Mouse (Mus musculus) ES-Bruce4 (cell line): ENCODE measurements around the gene Map3k4.

Experiments
- CTCF ChIP-seq: IDR thresholded peaks from one replicate; pipeline ENCODE4 v1.8.1; 2011; ENCODE audit warnings: low read depth, low read length
- EP300 ChIP-seq: IDR thresholded peaks from 2 replicates; pipeline ENCODE4 v1.6.1; 2011; ENCODE audit warnings: low read depth, low read length; ENCODE audit not compliant: insufficient read depth
- POLR2A ChIP-seq: IDR thresholded peaks from one replicate; pipeline ENCODE4 v1.8.1; 2011; ENCODE audit warnings: low read length; ENCODE audit not compliant: insufficient read depth

DNA sequence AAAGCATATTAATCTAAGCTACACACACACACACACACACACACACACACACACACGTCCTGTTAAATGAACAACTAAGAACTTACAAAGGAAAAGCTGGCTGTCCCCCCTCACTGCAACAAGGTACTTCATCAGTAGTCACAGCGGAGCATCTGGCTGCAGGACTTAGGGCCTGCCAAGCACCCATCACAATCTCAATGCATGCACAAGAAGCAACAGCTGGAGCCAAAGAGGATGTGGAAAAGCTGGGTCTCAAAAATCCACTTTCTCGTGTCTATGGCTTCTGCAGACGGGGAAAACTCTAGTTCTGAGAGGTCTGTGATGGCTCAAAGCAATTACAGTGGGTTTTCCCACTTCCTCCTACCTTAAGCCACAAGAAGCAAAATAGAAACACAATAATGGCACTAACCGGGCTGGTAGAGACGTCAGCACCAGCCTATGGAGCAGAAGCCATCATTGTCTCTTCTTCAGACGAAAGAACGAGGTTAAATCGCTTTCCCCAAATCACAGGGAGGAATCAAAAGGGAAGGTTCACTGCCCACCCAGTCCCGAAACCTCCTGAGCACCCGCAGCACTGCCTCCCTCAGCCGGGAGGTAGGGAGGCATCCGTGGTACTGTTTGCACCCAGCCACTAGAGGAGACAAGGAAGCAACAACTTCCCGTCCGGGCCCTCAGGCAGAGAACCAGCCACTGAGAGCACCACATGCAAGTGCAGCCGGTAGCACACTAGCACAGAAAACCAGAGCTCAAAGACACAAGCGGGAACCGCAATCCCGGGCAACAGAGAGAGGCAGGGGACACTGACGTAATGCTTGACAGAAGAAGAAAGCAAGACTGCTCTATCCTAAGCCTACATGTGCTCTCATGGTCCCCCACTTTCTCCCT lies 11.1 kb downstream of the Map3k4 start:
- TF ChIP-seq CTCF (no peak), POLR2A (no peak), EP300 (no peak)
